Mouse (Mus musculus): ENCODE measurements at regions not wholly inside any gene's neighbourhood (a gene's known extent, or its start where the extent isn't known, plus 50 kb on each side); places are given as distances from the start of the nearest gene placed in this dataset.

- no peak for DNase-seq (ENCODE audit: low spot score in 2 of 2)
- intact Hi-C loops (cut with DNase I) = no loop called here
Measured at GRCm38 (mm10) chr14:120642591-120642990, 164.3 kb downstream of the Rap2a start.

- no peak for DNase-seq (ENCODE audit: low spot score in 2 of 2)
- intact Hi-C loops (cut with DNase I) = no loop called here
Measured at GRCm38 (mm10) chr14:120652034-120652433, 173.8 kb downstream of the Rap2a start.

- intact Hi-C loops (cut with DNase I) = loop anchor here (2.0 to 10.0 kb wide), 3 partner anchors 182 to 583 kb away; partner anchors contain the start of gene Rap2a
- DNase-seq (ENCODE audit: low spot score in 2 of 2) = peak; percentile 66 to 76
Measured at GRCm38 (mm10) chr14:120660321-120660781, 182.1 kb downstream of the Rap2a start.

GRCm38 (mm10) chr14:120661111-120661510 is 182.9 kb downstream of the Rap2a start:
- no peak for DNase-seq (ENCODE audit: low spot score in 2 of 2)
- intact Hi-C loops (cut with DNase I) = loop anchor here (2.0 to 10.0 kb wide), 3 partner anchors 182 to 584 kb away; partner anchors contain the start of gene Rap2a

GRCm38 (mm10) chr14:120669665-120670064 is 191.4 kb downstream of the Rap2a start:
- peak in 1 of 2 experiments; percentile 73 for DNase-seq (ENCODE audit: low spot score in 2 of 2)
- intact Hi-C loops (cut with DNase I) = loop anchor here (10.0 kb wide), 1 partner anchor 265 kb away; no protein-coding TSS in a partner anchor

GRCm38 (mm10) chr14:120675752-120676151 is 197.5 kb downstream of the Rap2a start:
- DNase-seq (ENCODE audit: low spot score in 2 of 2) = peak in 1 of 2 experiments; percentile 41
- intact Hi-C loops (cut with DNase I) = loop anchor here (2.0 to 5.0 kb wide), 2 partner anchors 87 to 131 kb away; no protein-coding TSS in a partner anchor

- intact Hi-C loops (cut with DNase I) = loop anchor here (5.0 kb wide), 1 partner anchor 84 kb away; no protein-coding TSS in a partner anchor
- DNase-seq (ENCODE audit: low spot score in 2 of 2) = peak; percentile 38 to 58
Measured at GRCm38 (mm10) chr14:120678533-120678932, 200.3 kb downstream of the Rap2a start.

GRCm38 (mm10) chr14:120679072-120679471 is 200.8 kb downstream of the Rap2a start:
- peak; percentile 23 to 79 for DNase-seq (ENCODE audit: low spot score in 2 of 2)
- intact Hi-C loops (cut with DNase I) = loop anchor here (5.0 kb wide), 1 partner anchor 83 kb away; no protein-coding TSS in a partner anchor

GRCm38 (mm10) chr14:120680272-120680671 is 202.0 kb downstream of the Rap2a start:
- no peak for DNase-seq (ENCODE audit: low spot score in 2 of 2)
- intact Hi-C loops (cut with DNase I) = no loop called here

- intact Hi-C loops (cut with DNase I) = no loop called here
- DNase-seq (ENCODE audit: low spot score in 2 of 2) = peak in 1 of 2 experiments; percentile 22
Measured at GRCm38 (mm10) chr14:120685263-120685662, 207.0 kb downstream of the Rap2a start.

GRCm38 (mm10) chr14:120685877-120686276 is 207.6 kb downstream of the Rap2a start:
- intact Hi-C loops (cut with DNase I) = no loop called here
- no peak for DNase-seq (ENCODE audit: low spot score in 2 of 2)

- intact Hi-C loops (cut with DNase I) = no loop called here
- DNase-seq (ENCODE audit: low spot score in 2 of 2) = no peak
Measured at GRCm38 (mm10) chr14:120686751-120687150, 208.5 kb downstream of the Rap2a start.

GRCm38 (mm10) chr14:120699378-120699777 is 211.6 kb upstream of the Ipo5 start:
- no peak for DNase-seq (ENCODE audit: low spot score in 2 of 2)
- intact Hi-C loops (cut with DNase I) = no loop called here

- DNase-seq (ENCODE audit: low spot score in 2 of 2) = no peak
- intact Hi-C loops (cut with DNase I) = no loop called here
Measured at GRCm38 (mm10) chr14:120705301-120705801, 205.7 kb upstream of the Ipo5 start.

GRCm38 (mm10) chr14:120710782-120711181 is 200.2 kb upstream of the Ipo5 start:
- intact Hi-C loops (cut with DNase I) = no loop called here
- DNase-seq (ENCODE audit: low spot score in 2 of 2) = no peak

- DNase-seq (ENCODE audit: low spot score in 2 of 2) = no peak
- intact Hi-C loops (cut with DNase I) = no loop called here
Measured at GRCm38 (mm10) chr14:120720464-120721445, 190.3 kb upstream of the Ipo5 start.

- DNase-seq (ENCODE audit: low spot score in 2 of 2) = no peak
- intact Hi-C loops (cut with DNase I) = no loop called here
Measured at GRCm38 (mm10) chr14:120721593-120722461, 189.2 kb upstream of the Ipo5 start.

GRCm38 (mm10) chr14:120722546-120723112 is 188.4 kb upstream of the Ipo5 start:
- no peak for DNase-seq (ENCODE audit: low spot score in 2 of 2)
- intact Hi-C loops (cut with DNase I) = no loop called here

- intact Hi-C loops (cut with DNase I) = no loop called here
- DNase-seq (ENCODE audit: low spot score in 2 of 2) = no peak
Measured at GRCm38 (mm10) chr14:120728107-120728506, 182.9 kb upstream of the Ipo5 start.
